Mouse (Mus musculus): ENCODE data around the gene Lrpap1. TPM values are rescaled to one million over a fixed set of nuclear protein-coding genes. Genes with fewer than 3 reads are reported as not detected.

The Lrpap1 gene
- polyA plus RNA-seq, 1 experiment from 2014 or later = 112 TPM

DNA sequence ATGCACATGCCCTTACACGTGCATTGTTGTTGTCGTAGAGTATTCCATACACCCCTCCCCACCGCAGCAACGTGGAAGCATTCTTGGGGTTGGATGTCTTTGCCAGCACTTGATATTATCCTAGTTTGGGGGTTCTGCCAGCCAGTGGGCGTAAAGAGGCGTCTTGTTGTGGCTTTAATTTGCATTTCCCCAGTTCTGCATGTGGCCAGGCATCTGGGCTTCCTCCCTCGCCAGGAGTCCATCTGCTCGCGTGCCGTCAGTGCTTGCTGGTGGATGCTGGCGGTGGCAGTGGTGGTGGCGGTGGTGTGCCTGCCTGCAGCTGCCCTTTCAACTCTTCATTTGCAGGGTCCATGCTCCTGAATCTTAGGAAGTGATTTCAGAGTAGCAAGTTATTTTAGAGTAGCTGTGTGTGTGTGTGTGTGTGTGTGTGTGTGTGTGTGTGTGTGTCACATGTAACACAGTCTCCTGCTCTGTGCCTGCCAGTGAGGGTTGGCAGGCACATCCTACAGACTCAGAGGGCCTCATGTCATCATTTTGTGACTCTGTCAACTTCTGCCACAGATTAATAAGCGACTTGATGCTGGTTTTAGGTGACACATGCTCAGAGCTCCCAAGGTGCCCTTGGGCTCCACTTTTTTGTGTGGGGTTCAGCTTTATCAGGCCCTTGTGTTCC, 32.1 kb upstream of the Lrpap1 start:
- no peak for ATAC-seq (ENCODE audit: low FRiP score, low read depth)
- Histone ChIP-seq H3K36me3 (no peaks in the 10 kb centered on the region), H3K9ac (replicated peaks) (no peak overlapping the region), H3K4me1 (peaks cover 11% of the 10 kb centered on the region), H3K9me3 (no peaks in the 10 kb centered on the region), H3K27ac (replicated peaks) (no peak overlapping the region), H3K4me3 (no peak overlapping the region), H3K4me2 (replicated peaks) (no peak overlapping the region), H3K27me3 (no peaks in the 10 kb centered on the region)
- 74% methylated on average over 13 of the region's 13 CpGs for WGBS

DNA sequence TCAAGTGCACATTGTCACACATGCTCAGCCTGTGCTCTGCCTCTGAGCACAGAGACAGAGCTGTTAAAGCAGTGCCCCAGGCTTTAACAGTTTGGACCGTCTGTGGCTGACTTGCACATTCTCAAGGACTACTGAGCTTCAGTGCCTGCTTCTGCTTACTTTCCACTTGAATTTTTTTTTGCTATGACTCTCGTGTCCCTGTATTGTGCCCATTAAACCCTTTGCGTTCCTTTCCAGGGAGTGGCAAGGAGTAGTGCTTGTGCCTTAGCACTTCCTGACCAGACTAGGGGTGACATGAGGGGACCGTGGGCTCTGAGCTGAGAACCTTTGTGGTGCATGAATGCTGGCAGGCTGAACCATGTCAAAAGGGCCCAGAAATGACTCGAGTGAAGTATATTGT, 30.3 kb upstream of the Lrpap1 start:
- Histone ChIP-seq H3K4me3 (no peak overlapping the region), H3K27ac (replicated peaks) (no peak overlapping the region), H3K9me3 (no peaks in the 10 kb centered on the region), H3K27me3 (no peaks in the 10 kb centered on the region), H3K9ac (replicated peaks) (no peak overlapping the region), H3K36me3 (no peaks in the 10 kb centered on the region), H3K4me2 (replicated peaks) (no peak overlapping the region), H3K4me1 (peaks cover 7% of the 10 kb centered on the region)
- no peak for ATAC-seq (ENCODE audit: low FRiP score, low read depth)
- WGBS = 74% methylated on average over 5 of the region's 5 CpGs

DNA sequence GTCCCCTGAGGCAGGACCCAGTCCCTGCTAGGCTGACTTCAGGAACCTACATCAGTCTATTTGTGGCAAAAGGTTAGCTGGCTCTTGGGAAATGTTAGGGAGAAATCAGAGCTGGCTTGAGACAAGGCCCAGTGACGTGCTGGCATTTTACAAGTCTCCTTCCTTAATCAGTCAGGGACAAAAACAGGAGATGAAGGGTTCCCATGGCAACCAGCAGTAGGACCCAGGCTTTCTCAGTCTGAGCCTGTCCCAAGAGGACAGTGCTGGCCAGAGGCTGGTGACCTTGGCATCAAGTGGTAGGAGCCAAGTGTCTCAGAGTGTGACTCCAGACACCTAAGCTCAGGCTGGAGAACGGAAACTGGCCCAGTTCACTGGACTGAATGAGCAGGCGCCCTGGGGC, 28.7 kb upstream of the Lrpap1 start:
- no peak overlapping the region for H3K9ac ChIP-seq (replicated peaks)
- peaks cover 7% of the 10 kb centered on the region for H3K4me1 ChIP-seq
- no peak overlapping the region for H3K4me3 ChIP-seq
- WGBS = 60% methylated on average over 3 of the region's 3 CpGs
- H3K4me2 ChIP-seq (replicated peaks) = no peak overlapping the region
- ATAC-seq (ENCODE audit: low FRiP score, low read depth) = no peak
- H3K27ac ChIP-seq (replicated peaks) = no peak overlapping the region
- H3K36me3 ChIP-seq = no peaks in the 10 kb centered on the region
- no peaks in the 10 kb centered on the region for H3K27me3 ChIP-seq
- no peaks in the 10 kb centered on the region for H3K9me3 ChIP-seq

DNA sequence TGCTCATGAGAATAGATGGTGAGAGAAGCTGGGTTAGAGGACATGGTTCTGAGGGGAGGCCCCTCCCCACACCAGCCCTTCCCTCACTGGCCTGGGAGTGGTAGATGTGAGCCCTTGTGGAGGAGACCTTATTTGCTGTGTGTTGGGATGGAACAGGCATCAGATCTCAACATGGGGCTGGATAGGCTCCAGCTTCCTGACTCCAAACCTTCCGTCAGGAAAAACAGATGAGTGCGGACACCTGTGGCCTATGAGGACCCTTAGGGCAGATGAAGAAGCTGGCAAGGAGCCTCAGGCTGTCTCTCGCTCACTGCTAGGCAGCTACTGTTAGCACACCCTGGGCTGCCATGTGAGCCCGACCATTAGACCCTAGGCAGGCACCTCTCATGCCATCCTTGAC, 27.9 kb upstream of the Lrpap1 start:
- WGBS = 84% methylated on average over 4 of the region's 4 CpGs
- no peak for ATAC-seq (ENCODE audit: low FRiP score, low read depth)

DNA sequence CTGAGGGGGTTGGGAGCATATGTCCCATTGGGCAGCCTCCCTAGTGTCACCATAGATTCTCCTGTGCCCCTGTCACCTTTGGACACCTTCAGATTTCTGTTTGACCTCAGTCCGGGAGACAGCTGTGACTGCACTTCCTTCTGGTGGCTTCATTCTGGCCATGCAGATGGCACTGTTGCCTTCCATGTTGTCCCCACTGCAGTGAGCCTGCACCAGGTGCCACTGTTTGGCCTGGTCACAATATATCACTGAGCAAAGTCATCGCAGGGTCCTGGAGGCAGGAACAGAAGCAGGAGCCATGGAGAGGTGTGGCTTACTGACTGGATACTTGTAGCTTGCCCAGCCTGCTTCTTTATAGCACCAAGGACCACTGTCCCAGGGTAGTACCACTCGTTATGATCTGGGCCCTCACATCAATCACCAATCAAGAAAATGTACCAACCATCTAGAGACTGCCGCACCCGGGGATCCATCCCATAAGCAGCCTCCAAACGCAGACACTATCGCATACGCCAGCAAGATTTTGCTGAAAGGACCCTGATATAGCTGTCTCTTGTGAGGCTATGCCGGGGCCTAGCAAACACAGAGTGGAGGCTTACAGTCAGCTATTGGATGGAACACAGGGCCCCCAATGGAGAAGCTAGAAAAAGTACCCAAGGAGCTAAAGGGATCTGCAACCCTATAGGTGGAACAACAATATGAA, 26.9 kb upstream of the Lrpap1 start:
- Histone ChIP-seq H3K4me1 (no peaks in the 10 kb centered on the region), H3K27ac (replicated peaks) (no peak overlapping the region), H3K4me2 (replicated peaks) (no peak overlapping the region), H3K36me3 (no peaks in the 10 kb centered on the region), H3K4me3 (no peak overlapping the region), H3K9ac (replicated peaks) (no peak overlapping the region), H3K9me3 (no peaks in the 10 kb centered on the region), H3K27me3 (no peaks in the 10 kb centered on the region)
- ATAC-seq (ENCODE audit: low FRiP score, low read depth) = no peak
- WGBS = 91% methylated on average over 9 of the region's 9 CpGs

More for the DNA sequence above, 27.9 kb upstream of the Lrpap1 start:
- Histone ChIP-seq H3K4me2 (replicated peaks) (no peak overlapping the region), H3K27me3 (no peaks in the 10 kb centered on the region), H3K4me3 (no peak overlapping the region), H3K9ac (replicated peaks) (no peak overlapping the region), H3K36me3 (no peaks in the 10 kb centered on the region), H3K9me3 (no peaks in the 10 kb centered on the region), H3K4me1 (peaks cover 7% of the 10 kb centered on the region), H3K27ac (replicated peaks) (no peak overlapping the region)

DNA sequence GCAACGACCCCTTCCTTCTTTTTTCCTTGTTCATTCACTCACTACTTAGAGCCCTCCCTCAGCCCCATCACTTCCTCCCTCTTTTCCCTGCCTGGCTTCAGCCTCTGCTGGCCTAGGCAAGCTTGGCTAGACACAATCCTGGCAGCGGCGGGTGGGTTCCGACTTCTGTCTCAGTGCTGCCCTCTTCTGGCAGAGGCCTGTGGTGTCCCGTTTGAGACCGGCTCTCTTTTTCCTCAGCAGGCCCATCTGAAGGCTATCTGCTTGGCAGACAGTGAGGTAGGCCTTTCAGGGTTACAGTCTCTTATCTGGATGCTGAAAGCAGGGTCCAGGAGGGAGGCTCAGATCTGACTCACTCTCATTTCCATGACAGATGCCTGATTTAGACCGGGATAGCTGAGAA, 26.2 kb upstream of the Lrpap1 start:
- H3K4me2 ChIP-seq (replicated peaks) = no peak overlapping the region
- peak; percentile 23; the same call in 1 of the 2 replicates for ATAC-seq (ENCODE audit: low FRiP score, low read depth)
- WGBS = 13% methylated on average over 7 of the region's 7 CpGs
- no peaks in the 10 kb centered on the region for H3K36me3 ChIP-seq
- H3K9me3 ChIP-seq = no peaks in the 10 kb centered on the region
- H3K27me3 ChIP-seq = no peaks in the 10 kb centered on the region
- H3K27ac ChIP-seq (replicated peaks) = no peak overlapping the region
- no peak overlapping the region for H3K4me3 ChIP-seq
- no peak overlapping the region for H3K9ac ChIP-seq (replicated peaks)
- H3K4me1 ChIP-seq = no peaks in the 10 kb centered on the region

DNA sequence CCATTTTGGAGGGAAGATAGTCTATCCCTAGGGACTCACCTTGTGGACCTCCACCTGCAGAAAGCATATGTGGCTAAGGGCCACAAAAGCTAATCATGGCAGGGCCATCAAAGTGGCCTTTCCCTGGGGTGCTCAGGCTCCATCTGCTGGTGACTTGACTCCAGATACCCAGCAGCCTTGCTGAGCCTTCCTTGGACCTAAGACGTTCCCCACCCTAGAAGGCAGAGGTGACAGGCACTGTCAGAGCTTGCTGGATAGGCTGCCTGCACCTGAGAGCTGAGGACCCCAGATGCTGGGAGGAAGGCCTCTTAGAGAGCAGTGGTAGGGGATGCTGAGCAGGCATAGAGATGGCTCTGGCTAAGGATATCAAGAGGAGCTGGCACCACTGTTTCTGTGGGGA, 25.7 kb upstream of the Lrpap1 start:
- no peak overlapping the region for H3K4me3 ChIP-seq
- H3K27me3 ChIP-seq = no peaks in the 10 kb centered on the region
- no peaks in the 10 kb centered on the region for H3K4me1 ChIP-seq
- ATAC-seq (ENCODE audit: low FRiP score, low read depth) = no peak
- no peaks in the 10 kb centered on the region for H3K9me3 ChIP-seq
- H3K27ac ChIP-seq (replicated peaks) = no peak overlapping the region
- no peak overlapping the region for H3K9ac ChIP-seq (replicated peaks)
- 26% methylated on average over 1 of the region's 1 CpGs for WGBS
- H3K36me3 ChIP-seq = no peaks in the 10 kb centered on the region
- H3K4me2 ChIP-seq (replicated peaks) = no peak overlapping the region

DNA sequence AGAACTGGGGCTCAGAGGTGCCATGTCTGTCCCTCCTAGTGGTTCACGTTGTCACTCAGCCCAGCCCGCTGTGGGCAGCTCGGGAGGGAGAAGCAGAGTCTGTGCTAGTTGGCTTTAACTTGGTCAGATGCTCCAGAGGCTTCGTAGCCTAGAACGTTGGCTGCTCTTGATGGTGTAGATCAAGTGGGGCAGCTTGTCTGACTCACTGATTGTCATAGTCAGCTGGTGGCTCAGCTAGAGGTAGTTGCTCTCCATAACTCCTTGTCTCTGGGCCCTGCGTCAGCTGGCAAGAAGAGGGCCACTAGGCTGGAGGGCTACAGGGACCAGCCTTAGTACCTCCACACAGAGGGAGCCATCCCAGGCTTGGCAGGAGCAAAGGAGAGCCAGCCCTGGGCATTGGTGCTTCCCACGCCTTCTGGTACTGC, 24.2 kb upstream of the Lrpap1 start:
- 92% methylated on average over 7 of the region's 7 CpGs for whole genome bisulfite sequencing
- Histone ChIP-seq H3K4me1 (no peaks in the 10 kb centered on the region), H3K9ac (replicated peaks) (no peak overlapping the region), H3K27ac (replicated peaks) (no peak overlapping the region), H3K9me3 (no peaks in the 10 kb centered on the region), H3K4me2 (replicated peaks) (no peak overlapping the region), H3K4me3 (no peak overlapping the region), H3K27me3 (no peaks in the 10 kb centered on the region), H3K36me3 (no peaks in the 10 kb centered on the region)
- no peak for ATAC-seq (ENCODE audit: low FRiP score, low read depth)

DNA sequence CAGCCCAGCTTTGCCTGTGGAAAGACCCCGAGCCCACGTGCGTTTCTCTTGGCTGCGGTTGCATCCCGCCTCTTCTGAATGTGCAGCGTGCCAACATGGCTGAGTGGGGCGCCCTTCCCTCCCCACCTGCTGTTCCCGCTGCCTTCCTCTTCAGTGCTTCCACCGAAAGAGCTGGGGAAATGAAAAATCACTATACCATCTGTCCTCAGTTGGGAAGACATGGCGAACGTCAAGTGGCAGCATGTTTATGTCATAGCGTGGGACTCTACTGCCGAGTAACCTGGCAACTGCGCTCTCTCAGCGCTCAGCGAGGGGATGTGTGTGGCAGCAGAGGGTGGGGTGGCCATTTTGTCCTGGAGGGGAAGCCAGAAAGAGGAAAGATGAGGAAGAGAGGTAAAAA, 23.6 kb upstream of the Lrpap1 start:
- no peaks in the 10 kb centered on the region for H3K4me1 ChIP-seq
- no peak overlapping the region for H3K4me2 ChIP-seq (replicated peaks)
- no peaks in the 10 kb centered on the region for H3K27me3 ChIP-seq
- no peak overlapping the region for H3K9ac ChIP-seq (replicated peaks)
- H3K4me3 ChIP-seq = no peak overlapping the region
- no peaks in the 10 kb centered on the region for H3K36me3 ChIP-seq
- ATAC-seq (ENCODE audit: low FRiP score, low read depth) = no peak
- H3K9me3 ChIP-seq = no peaks in the 10 kb centered on the region
- H3K27ac ChIP-seq (replicated peaks) = no peak overlapping the region
- 90% methylated on average over 16 of the region's 16 CpGs for WGBS

DNA sequence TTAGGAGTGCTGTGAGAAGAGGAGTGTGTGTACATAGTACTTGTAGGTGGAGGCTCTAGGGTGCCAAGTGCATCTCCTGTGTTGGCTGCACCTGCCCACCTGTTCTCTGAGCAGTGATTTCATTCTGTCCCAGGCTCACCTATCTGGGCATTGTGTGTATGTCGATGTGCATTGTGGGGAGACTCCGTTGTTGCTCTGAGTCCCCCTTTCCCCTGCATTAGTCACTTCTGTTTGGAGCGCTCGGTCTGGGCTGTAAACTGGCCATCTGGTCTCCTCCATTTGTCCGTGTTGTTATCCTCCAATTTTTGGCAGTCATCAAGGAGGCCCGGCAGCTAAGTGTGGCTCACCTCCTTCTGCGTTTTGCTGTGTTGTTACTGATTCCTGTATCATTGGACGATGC, 14.5 kb upstream of the Lrpap1 start:
- no peaks in the 10 kb centered on the region for H3K4me1 ChIP-seq
- H3K9me3 ChIP-seq = no peaks in the 10 kb centered on the region
- no peak for ATAC-seq (ENCODE audit: low FRiP score, low read depth)
- no peak overlapping the region for H3K4me2 ChIP-seq (replicated peaks)
- 95% methylated on average over 8 of the region's 8 CpGs for WGBS
- no peak overlapping the region for H3K27ac ChIP-seq (replicated peaks)
- H3K9ac ChIP-seq (replicated peaks) = no peak overlapping the region
- H3K27me3 ChIP-seq = no peaks in the 10 kb centered on the region
- H3K4me3 ChIP-seq = no peak overlapping the region
- H3K36me3 ChIP-seq = no peaks in the 10 kb centered on the region

DNA sequence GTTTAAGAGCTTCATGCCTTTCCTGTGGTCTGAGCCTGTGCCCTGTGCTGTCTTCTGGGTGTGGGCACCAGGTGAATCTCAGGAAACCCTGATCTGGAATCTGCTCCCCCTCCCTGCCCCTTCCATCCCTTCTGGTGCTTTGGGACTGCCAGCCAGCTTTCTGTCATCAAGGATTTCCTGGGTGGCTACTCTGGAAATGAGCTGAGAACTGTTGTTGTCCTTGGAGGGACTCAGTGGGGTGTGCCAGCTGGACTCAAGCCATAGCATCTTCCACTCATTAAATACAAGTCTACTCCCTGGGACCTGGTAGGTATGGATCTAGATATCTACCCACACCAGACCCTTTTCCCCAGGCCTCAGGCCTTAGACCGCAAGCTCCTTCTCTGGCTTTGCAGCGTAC, 12.9 kb upstream of the Lrpap1 start:
- WGBS = 91% methylated on average over 2 of the region's 2 CpGs
- Histone ChIP-seq H3K4me1 (no peaks in the 10 kb centered on the region), H3K27me3 (no peaks in the 10 kb centered on the region), H3K27ac (replicated peaks) (no peak overlapping the region), H3K4me3 (no peak overlapping the region), H3K4me2 (replicated peaks) (no peak overlapping the region), H3K9me3 (no peaks in the 10 kb centered on the region), H3K9ac (replicated peaks) (no peak overlapping the region), H3K36me3 (no peaks in the 10 kb centered on the region)
- ATAC-seq (ENCODE audit: low FRiP score, low read depth) = no peak

DNA sequence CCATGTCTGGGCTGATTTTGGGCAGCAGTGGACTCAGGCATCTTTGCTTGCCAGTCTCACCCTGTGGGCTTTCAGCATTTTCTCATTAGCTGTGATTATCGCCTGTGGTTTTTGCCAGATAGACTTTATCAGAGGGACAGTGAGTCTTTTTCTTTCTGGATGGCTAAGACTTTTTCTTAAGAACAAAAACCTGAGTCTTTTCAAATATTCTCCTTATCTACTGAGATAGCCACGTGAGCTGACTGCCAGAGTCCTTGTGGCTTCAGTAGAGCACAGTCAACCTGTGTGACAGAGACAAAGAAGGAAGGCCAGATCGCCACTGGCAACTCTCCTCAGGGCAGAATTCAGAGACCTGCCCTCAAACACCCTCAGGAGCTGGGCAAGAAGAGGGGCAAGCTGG, 12.1 kb upstream of the Lrpap1 start:
- WGBS = 78% methylated on average over 3 of the region's 3 CpGs
- H3K9me3 ChIP-seq = no peaks in the 10 kb centered on the region
- H3K4me2 ChIP-seq (replicated peaks) = no peak overlapping the region
- no peaks in the 10 kb centered on the region for H3K27me3 ChIP-seq
- no peaks in the 10 kb centered on the region for H3K36me3 ChIP-seq
- H3K4me1 ChIP-seq = no peaks in the 10 kb centered on the region
- no peak for ATAC-seq (ENCODE audit: low FRiP score, low read depth)
- no peak overlapping the region for H3K9ac ChIP-seq (replicated peaks)
- H3K27ac ChIP-seq (replicated peaks) = no peak overlapping the region
- H3K4me3 ChIP-seq = no peak overlapping the region

DNA sequence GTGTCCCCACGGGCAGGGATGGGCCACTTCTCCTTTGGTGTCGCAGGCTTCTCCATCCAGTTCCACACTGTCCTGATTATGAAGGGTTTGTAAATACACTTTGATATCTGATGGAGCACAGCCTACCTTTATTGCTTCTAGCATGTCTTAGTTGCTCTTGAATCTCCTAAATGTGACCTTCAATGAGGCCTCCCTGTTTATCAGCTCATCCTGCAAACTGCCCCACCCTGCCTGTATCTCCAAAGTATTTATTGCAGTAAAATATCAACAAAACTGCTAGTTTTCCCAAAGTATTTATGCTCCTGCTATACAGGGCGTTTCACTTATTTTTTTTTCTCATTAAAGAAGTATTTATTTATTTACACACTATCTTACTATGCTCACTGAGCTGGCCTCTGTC, 10.4 kb upstream of the Lrpap1 start:
- Histone ChIP-seq H3K4me2 (replicated peaks) (no peak overlapping the region), H3K4me1 (no peaks in the 10 kb centered on the region), H3K4me3 (no peak overlapping the region), H3K27me3 (no peaks in the 10 kb centered on the region), H3K36me3 (no peaks in the 10 kb centered on the region), H3K27ac (replicated peaks) (no peak overlapping the region), H3K9ac (replicated peaks) (no peak overlapping the region), H3K9me3 (no peaks in the 10 kb centered on the region)
- 86% methylated on average over 3 of the region's 3 CpGs for WGBS
- ATAC-seq (ENCODE audit: low FRiP score, low read depth) = no peak

All from midbrain, embryonic 12.5 days (tissue).